Mouse (Mus musculus) brain, embryonic 14.5 days (tissue): ENCODE measurements at regions not wholly inside any gene's neighbourhood (a gene's known extent, or its start where the extent isn't known, plus 50 kb on each side); places are given as distances from the start of the nearest gene placed in this dataset.
A peak's percentile ranks its signal among the peaks of the same experiment; 100 is the strongest.

Experiments used
- DNase-seq: peaks from one replicate; pipeline ENCODE4 v3.0.0-alpha.2; 2011; ENCODE audit warnings: low read depth
- CTCF ChIP-seq: fragments of 200-500 bp; IDR thresholded peaks from 2 replicates; pipeline ENCODE4 v1.5.1; 2012; ENCODE audit warnings: inconsistent platforms, mild to moderate bottlenecking, moderate library complexity, borderline replicate concordance; ENCODE audit not compliant: insufficient read depth, insufficient read length; ENCODE audit errors: extremely low read depth
- POLR2A ChIP-seq: fragments of 200-500 bp; IDR thresholded peaks from 2 replicates; pipeline ENCODE4 v1.6.1; 2012; ENCODE audit warnings: mild to moderate bottlenecking, inconsistent platforms, borderline replicate concordance; ENCODE audit not compliant: poor library complexity, insufficient read depth, insufficient read length, severe bottlenecking; ENCODE audit errors: extremely low read depth

GRCm38 (mm10) chr13:70149041-70149898 is 347.1 kb downstream of the Med10 start:
- TF ChIP-seq CTCF = no peak
- no peak for TF ChIP-seq POLR2A
- peak; percentile 73 for DNase-seq

- TF ChIP-seq POLR2A = no peak
- no peak for TF ChIP-seq CTCF
- no peak for DNase-seq
Observed at GRCm38 (mm10) chr13:70149899-70150184, 347.6 kb downstream of the Med10 start.

DNA sequence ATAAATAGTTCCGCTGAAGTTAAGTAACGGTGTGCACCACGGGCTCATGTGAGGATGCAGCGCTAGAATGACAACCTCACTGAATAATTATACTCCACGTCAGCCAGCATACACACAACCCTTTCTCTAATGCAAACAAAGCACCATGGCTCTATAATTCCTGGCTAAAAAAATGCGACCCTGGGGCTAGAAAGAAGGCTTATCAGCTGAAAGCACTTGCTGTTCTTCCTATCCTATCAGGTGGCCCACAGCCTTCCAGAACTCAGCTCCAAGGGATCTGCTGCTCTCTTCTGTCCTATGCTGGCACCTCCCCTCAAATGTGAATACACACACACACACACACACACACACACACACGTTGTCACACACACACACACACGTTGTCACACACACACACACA is 350.9 kb downstream of the Med10 start:
- no peak for TF ChIP-seq POLR2A
- DNase-seq = peak; percentile 59

DNA sequence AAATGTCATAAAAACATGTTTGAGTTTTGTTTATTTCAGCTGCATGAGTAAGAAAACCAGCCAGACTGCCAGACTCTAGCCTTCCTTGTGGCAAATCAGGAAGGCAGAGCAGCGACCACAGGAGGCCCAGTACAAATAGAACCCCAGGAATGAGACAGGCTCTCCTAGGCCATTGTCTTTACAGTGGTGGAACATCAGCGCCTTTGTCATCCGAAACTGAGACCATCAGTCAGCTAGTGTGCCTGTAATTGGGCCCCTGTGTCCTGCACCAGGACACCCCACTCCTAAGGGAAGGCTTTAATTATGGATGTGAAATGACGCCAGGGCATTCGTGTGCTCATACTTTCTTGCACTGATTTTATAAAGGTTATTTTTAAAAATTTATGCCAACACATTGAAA is 353.4 kb downstream of the Med10 start:
- no peak for TF ChIP-seq CTCF
- no peak for TF ChIP-seq POLR2A
- no peak for DNase-seq

GRCm38 (mm10) chr13:70156975-70157588 is 354.9 kb downstream of the Med10 start:
- TF ChIP-seq POLR2A (no peak), CTCF (no peak)
- DNase-seq = peak; percentile 84

GRCm38 (mm10) chr13:70159065-70159464 is 356.9 kb downstream of the Med10 start:
- TF ChIP-seq CTCF = no peak
- no peak for TF ChIP-seq POLR2A
- no peak for DNase-seq

- peak; percentile 77 for DNase-seq
Observed at GRCm38 (mm10) chr13:70159604-70160003, 357.4 kb downstream of the Med10 start.

DNA sequence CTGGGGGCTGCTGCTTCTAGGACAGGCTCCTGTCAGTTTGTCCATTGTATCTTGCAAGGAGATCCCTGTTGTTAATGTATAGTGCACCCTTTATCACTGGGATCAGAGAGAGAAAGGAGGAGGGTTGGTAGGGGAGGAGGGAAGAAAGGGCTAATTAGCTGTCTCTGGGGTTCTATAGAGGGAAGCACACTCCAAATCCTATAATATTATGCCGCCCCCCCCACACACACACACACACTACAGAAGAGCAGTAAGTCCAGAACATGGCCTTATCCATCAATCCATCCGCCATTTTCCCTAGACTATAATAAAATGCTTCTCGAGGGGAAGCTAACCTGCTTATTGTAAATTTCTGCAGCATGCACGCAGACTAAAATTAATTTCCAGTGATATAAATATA is 359.9 kb downstream of the Med10 start:
- TF ChIP-seq CTCF = no peak
- no peak for TF ChIP-seq POLR2A
- DNase-seq = no peak

More at GRCm38 (mm10) chr13:70159604-70160003, 357.4 kb downstream of the Med10 start:
- TF ChIP-seq POLR2A = no peak
- no peak for TF ChIP-seq CTCF

DNA sequence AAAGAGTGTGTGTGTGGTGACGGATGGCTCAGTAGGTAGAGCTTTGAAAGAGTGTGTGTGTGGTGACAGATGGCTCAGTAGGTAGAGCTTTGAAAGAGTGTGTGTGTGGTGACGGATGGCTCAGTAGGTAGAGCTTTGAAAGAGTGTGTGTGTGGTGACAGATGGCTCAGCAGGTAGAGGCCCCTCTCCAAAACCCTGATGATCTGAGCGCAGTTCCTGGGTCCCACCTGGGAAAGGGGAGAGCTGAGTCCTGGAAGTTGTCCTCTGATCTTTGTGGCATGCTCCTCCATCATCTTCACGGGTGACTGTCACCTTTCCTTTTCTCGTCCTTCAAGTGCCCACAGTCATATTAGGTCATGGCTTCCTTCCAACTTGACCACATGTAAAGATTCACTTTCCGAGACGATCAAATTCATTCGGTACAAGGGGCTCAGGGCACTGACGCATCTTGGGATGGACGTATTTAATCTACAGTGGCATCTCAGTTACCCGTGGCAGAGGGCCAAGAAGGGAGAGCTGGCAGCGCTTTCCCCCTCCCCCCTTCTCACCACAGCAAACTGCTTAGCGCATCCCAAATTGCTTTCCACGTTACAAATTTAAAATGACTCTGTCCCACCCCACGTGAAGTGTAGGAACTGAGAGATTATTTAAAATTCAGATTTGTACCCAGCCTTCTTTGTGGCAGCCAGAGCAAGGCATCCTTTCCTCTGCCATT is 363.5 kb downstream of the Med10 start:
- peak; percentile 89 for DNase-seq
- TF ChIP-seq POLR2A (no peak), CTCF (no peak)

DNA sequence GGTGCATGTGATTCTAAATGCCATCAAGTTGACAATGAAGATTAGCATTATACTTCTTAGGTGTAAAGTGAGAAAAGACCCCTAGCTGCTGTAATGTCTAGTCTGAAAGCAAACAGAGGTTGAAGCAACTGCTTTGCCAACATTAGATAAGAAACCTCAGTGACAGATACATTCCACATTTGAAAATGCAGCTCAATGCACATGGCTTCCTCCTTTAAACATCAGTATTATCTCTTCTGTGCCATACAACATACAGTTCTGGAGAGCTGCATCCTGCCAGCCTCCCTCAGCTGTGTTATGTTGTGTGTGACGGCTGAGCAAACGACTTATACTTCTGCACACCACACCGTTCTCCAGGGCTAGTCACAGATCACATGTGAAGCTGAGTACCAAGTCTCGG is 365.6 kb downstream of the Med10 start:
- DNase-seq = no peak
- no peak for TF ChIP-seq CTCF
- no peak for TF ChIP-seq POLR2A

DNA sequence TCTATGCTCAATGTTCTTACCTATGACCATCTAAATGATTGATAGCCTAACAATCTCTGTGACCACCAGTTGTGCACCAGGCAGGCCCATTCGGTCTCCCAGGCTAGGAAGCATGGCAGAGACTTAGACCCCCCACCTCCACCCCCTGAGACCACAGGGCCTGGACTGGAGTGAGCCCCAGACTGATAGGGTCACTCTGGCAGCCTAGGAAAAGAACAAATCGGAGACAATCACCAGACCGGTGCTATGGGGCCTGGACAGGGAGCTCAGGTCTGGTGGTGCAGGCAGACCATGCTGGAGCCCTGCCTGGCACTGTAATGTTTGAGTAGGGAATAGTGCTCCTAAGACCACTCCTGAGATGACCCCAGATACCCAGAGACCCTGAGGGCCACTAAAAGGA is 366.7 kb downstream of the Med10 start:
- DNase-seq = no peak
- no peak for TF ChIP-seq CTCF
- no peak for TF ChIP-seq POLR2A

- no peak for DNase-seq
Observed at GRCm38 (mm10) chr13:70177066-70177465, 374.9 kb downstream of the Med10 start.

More at GRCm38 (mm10) chr13:70177066-70177465, 374.9 kb downstream of the Med10 start:
- TF ChIP-seq POLR2A (no peak), CTCF (no peak)
